Mouse (Mus musculus) lung, embryonic 15.5 days (tissue): ENCODE measurements around the gene Pla2g1b. TPM values are rescaled to one million over a fixed set of nuclear protein-coding genes. Genes with fewer than 3 reads are reported as not detected.
"Not testable (repeated sequence)": the region's sequence is repeated elsewhere in the genome, so short reads cannot be mapped to it uniquely, and the experiment has no call there.

Experiments used
- ATAC-seq: fragments of 200-750 bp; cut with Nextera tagmentation; 2 replicates; pipeline ENCODE4 v1.8.0; 2017; ENCODE audit warnings: moderate number of reproducible peaks, borderline replicate concordance; ENCODE audit not compliant: low FRiP score, low TSS enrichment; ENCODE audit errors: extremely low read depth
- H3K27ac ChIP-seq: fragments of 300-500 bp; sonication (generic); 2 replicates; pipeline ENCODE4 v1.5.1; 2015; ENCODE audit warnings: moderate library complexity, mild to moderate bottlenecking, inconsistent platforms
- H3K27me3 ChIP-seq: fragments of 300-500 bp; sonication (generic); 2 replicates; pipeline ENCODE4 v1.6.1; 2015; ENCODE audit warnings: inconsistent platforms
- H3K36me3 ChIP-seq: fragments of 300-500 bp; sonication (generic); 2 replicates; pipeline ENCODE4 v1.6.1; 2015; ENCODE audit warnings: inconsistent platforms
- H3K4me1 ChIP-seq: fragments of 300-500 bp; sonication (generic); 2 replicates; pipeline ENCODE4 v1.6.1; 2015; ENCODE audit warnings: inconsistent platforms
- H3K4me2 ChIP-seq: fragments of 300-500 bp; sonication (generic); 2 replicates; pipeline ENCODE4 v1.6.1; 2015; ENCODE audit warnings: inconsistent platforms, mild to moderate bottlenecking, moderate library complexity
- H3K4me3 ChIP-seq: fragments of 300-500 bp; sonication (generic); 2 replicates; pipeline ENCODE4 v1.5.1; 2015; ENCODE audit warnings: mild to moderate bottlenecking, inconsistent platforms
- H3K9ac ChIP-seq: fragments of 300-500 bp; sonication (generic); 2 replicates; pipeline ENCODE4 v1.6.1; 2015; ENCODE audit warnings: inconsistent platforms
- H3K9me3 ChIP-seq: fragments of 300-500 bp; sonication (generic); 2 replicates; pipeline ENCODE4 v1.6.1; 2016; ENCODE audit warnings: inconsistent platforms
- WGBS: fragments of 180-500 bp; shearing (Covaris S2); methylation state at CpG from one replicate; pipeline ENCODE4 v1.1.7; 2015; 5-methylcytosine and 5-hydroxymethylcytosine counted together
- polyA plus RNA-seq: library from polyadenylated mRNA; unstranded; fragments of >200 nt; fragmentation: Nextera tagmentation; extraction: Ambion mirVana; gene quantifications from 2 replicates; pipeline ENCODE4 v1.2.1, GENCODE M21; 2015

Pla2g1b gene
- polyA plus RNA-seq, 1 experiment from 2014 or later = 7.0 TPM

GRCm38 (mm10) chr5:115512375-115512774, 46.3 kb downstream of the Pla2g1b start:
- no peak for ATAC-seq
- Histone ChIP-seq H3K4me1 (peaks cover 56% of the 10 kb centered on the region), H3K27ac (no peak overlapping the region), H3K9me3 (no peaks in the 10 kb centered on the region), H3K4me2 (no peak overlapping the region), H3K9ac (no peak overlapping the region), H3K36me3 (no peaks in the 10 kb centered on the region), H3K4me3 (no peak overlapping the region), H3K27me3 (no peaks in the 10 kb centered on the region)
- 90% methylated on average over 7 of the region's 7 CpGs for WGBS

DNA sequence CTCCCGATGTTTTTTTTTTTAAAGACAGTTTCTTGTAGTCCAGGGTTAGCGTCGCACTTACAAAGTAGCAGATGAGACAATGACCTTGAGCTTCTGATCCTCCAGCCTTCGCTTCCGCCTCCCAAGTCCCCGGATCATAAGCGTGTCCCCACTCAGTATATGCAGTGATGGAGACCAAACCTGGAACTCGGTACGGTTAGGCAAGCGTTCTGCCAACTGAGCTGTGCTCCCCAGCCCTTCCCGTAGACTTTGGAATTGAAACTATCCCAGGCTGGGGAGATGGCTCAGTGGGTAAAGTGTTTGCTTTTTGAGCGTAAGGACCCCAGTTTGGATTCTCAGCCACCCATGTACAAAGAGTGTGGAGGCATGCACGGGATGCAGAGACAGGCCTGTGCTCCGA, 47.2 kb downstream of the Pla2g1b start:
- Histone ChIP-seq H3K9me3 (no peaks in the 10 kb centered on the region), H3K27me3 (no peaks in the 10 kb centered on the region), H3K36me3 (no peaks in the 10 kb centered on the region), H3K4me1 (peaks cover 47% of the 10 kb centered on the region), H3K9ac (no peak overlapping the region), H3K27ac (0 out of 2 replicates have a peak overlapping the region, but pooled peaks have one; percentile 96), H3K4me3 (no peak overlapping the region), H3K4me2 (no peak overlapping the region)
- no peak for ATAC-seq
- WGBS = 92% methylated on average over 14 of the region's 14 CpGs

GRCm38 (mm10) chr5:115513721-115514120, 47.7 kb downstream of the Pla2g1b start:
- no peak overlapping the region for H3K9ac ChIP-seq
- ATAC-seq = no peak

DNA sequence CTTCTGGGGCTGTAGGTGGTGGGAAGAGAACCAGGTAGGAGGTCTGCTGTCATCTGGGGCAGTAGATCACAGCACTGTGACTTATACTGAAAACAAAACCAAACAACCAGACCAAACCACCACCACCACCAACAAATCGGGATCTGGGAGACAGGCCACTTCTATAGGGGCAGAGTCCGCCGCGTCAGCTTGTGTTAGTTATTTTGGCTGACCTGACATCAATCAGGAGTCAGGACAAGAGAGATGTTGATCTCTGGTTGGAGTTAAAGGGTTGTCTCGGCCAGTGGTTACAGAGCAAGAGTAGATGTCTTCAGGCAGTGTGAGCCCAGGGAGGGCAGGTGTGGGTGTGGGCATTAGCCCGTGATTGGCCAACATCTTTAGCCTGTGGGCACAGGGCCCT, 48.3 kb downstream of the Pla2g1b start:
- ATAC-seq = 0 out of 2 replicates have a peak, but pooled peaks have one; percentile 9
- Histone ChIP-seq H3K4me2 (peak overlapping the region; percentile 55), H3K27me3 (no peaks in the 10 kb centered on the region), H3K36me3 (no peaks in the 10 kb centered on the region), H3K27ac (peak overlapping the region; percentile 96), H3K9me3 (no peaks in the 10 kb centered on the region), H3K4me3 (no peak overlapping the region), H3K4me1 (peaks cover 39% of the 10 kb centered on the region), H3K9ac (no peak overlapping the region)
- WGBS = 73% methylated on average over 6 of the region's 6 CpGs

More at GRCm38 (mm10) chr5:115513721-115514120, 47.7 kb downstream of the Pla2g1b start:
- no peaks in the 10 kb centered on the region for H3K27me3 ChIP-seq
- no peaks in the 10 kb centered on the region for H3K9me3 ChIP-seq
- H3K27ac ChIP-seq = peak overlapping the region; percentile 96
- peaks cover 42% of the 10 kb centered on the region for H3K4me1 ChIP-seq
- H3K4me2 ChIP-seq = no peak overlapping the region
- H3K4me3 ChIP-seq = no peak overlapping the region
- H3K36me3 ChIP-seq = no peaks in the 10 kb centered on the region
- WGBS = 92% methylated on average over 16 of the region's 16 CpGs

GRCm38 (mm10) chr5:115514896-115515587, 49.0 kb downstream of the Pla2g1b start:
- peak; percentile 75 for ATAC-seq
- H3K9me3 ChIP-seq = no peaks in the 10 kb centered on the region
- peaks cover 36% of the 10 kb centered on the region for H3K4me1 ChIP-seq
- H3K36me3 ChIP-seq = no peaks in the 10 kb centered on the region
- 0 out of 2 replicates have a peak overlapping the region, but pooled peaks have one; percentile 23 for H3K9ac ChIP-seq
- peak overlapping the region; percentile 55 for H3K4me2 ChIP-seq
- 21% methylated on average over 20 of the region's 20 CpGs for WGBS
- peak overlapping the region; percentile 96 for H3K27ac ChIP-seq
- no peaks in the 10 kb centered on the region for H3K27me3 ChIP-seq
- H3K4me3 ChIP-seq = peak overlapping the region; percentile 18

DNA sequence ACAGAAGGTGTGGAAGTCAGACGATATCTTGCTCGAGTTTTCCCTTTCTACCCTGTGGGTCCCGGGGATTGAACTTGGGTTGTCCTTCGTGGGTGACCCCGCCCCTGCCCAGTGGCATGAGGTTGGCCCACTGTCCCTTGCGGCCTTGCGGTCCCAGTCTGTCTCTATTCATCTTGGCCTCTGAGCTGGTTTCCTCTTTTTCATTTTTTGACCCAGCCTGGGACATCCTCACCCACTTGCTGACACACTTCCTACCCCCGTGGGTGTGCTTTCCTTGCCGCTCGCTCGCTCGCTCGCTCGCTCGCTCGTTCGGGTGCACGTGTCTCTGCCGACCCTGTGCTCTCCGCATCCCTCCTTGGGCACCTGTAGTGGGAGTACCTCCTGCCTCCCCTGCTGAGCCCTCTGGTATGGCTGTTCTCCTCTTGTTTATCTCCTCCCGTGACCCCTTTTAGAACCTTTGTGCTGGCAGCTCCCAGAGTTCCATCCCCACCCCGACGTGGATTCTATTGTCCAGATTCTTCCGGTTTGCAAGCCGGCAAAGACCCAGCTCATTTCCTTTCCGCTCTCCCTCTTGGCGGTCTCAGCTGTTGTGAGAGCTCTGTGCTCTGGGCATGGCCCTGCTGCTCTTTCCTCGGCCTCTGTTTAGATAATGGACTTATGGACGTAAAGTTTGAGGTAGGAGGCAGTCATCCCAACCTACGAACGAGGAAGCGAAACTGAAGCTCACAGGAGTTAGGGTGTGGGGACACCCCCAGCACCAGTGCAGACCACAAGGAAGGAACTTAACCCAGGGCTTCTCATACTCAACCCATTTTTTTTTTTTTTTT, 50.2 kb downstream of the Pla2g1b start:
- no peak overlapping the region for H3K4me3 ChIP-seq
- WGBS = 70% methylated on average over 32 of the region's 32 CpGs
- no peak overlapping the region for H3K9ac ChIP-seq
- peak overlapping the region; percentile 96 for H3K27ac ChIP-seq
- H3K4me2 ChIP-seq = peak overlapping the region; percentile 55
- H3K4me1 ChIP-seq = peaks cover 43% of the 10 kb centered on the region
- no peak for ATAC-seq
- H3K27me3 ChIP-seq = no peaks in the 10 kb centered on the region
- H3K36me3 ChIP-seq = no peaks in the 10 kb centered on the region
- H3K9me3 ChIP-seq = no peaks in the 10 kb centered on the region

GRCm38 (mm10) chr5:115516908-115517307, 50.8 kb downstream of the Pla2g1b start:
- no peak overlapping the region for H3K9ac ChIP-seq
- H3K4me1 ChIP-seq = peaks cover 49% of the 10 kb centered on the region
- 88% methylated on average over 7 of the region's 7 CpGs for WGBS
- peak overlapping the region; percentile 96 for H3K27ac ChIP-seq
- peak overlapping the region; percentile 55; the same call in 1 of the 2 replicates for H3K4me2 ChIP-seq
- no peaks in the 10 kb centered on the region for H3K36me3 ChIP-seq
- H3K9me3 ChIP-seq = no peaks in the 10 kb centered on the region
- H3K27me3 ChIP-seq = no peaks in the 10 kb centered on the region
- no peak overlapping the region for H3K4me3 ChIP-seq
- ATAC-seq = no peak

GRCm38 (mm10) chr5:115517501-115517900, 51.4 kb downstream of the Pla2g1b start:
- Histone ChIP-seq H3K9ac (no peak overlapping the region), H3K4me2 (no peak overlapping the region), H3K36me3 (no peaks in the 10 kb centered on the region), H3K27ac (0 out of 2 replicates have a peak overlapping the region, but pooled peaks have one; percentile 96), H3K27me3 (no peaks in the 10 kb centered on the region), H3K4me3 (no peak overlapping the region), H3K9me3 (no peaks in the 10 kb centered on the region), H3K4me1 (peaks cover 55% of the 10 kb centered on the region)
- no peak for ATAC-seq
- WGBS = 87% methylated on average over 9 of the region's 9 CpGs

DNA sequence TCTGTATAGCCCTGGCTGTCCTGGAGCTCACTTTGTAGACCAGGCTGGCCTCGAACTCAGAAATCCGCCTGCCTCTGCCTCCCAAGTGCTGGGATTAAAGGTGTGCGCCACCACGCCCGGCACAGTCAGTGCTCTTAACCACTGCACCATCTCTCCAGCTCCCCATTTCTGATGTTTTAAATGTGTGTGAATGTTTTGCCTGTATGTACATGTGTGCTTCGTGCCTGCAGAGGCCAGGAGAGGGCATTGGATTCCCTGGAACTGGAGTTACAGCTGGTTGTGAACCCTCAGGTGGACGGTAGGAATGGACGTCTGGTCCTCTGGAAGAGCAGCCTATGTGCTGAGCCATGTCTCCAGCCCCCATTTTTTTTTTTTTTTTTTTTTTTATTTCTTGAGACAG, 52.2 kb downstream of the Pla2g1b start:
- H3K4me2 ChIP-seq, H3K27ac ChIP-seq, ATAC-seq, H3K4me3 ChIP-seq, H3K36me3 ChIP-seq, H3K9me3 ChIP-seq, H3K27me3 ChIP-seq, H3K9ac ChIP-seq: not testable (repeated sequence)
- 91% methylated on average over 8 of the region's 8 CpGs for WGBS
- peaks cover 62% of the 10 kb centered on the region for H3K4me1 ChIP-seq

DNA sequence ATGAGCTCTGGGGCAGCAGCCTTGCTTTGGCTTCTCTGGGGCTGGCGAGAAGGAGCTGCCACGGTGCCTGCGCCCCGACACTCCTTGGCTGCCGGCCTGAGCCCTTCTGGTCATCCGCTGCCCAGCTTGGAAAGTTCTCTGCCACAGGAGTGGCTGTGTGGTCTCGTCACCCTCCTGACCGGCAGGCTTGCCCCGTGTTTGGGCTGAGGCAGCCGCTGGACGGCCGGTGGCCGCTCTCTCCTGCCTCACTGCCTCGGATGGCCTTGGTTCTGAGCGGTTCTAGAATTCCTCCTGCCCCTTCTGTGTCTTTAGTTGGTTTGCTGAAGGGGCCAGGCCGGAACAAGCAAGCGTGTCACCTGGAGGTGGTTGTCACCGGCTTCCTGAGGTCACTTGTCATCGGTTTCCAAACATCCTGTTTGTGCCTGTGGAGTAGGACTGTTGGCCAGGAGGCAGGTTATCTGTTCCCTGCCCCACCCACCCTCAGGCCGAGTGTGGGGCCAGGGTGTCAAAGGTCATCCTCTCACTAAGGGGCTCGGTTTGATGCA, 54.3 kb downstream of the Pla2g1b start:
- Histone ChIP-seq H3K27ac (peak overlapping the region; percentile 78), H3K9ac (no peak overlapping the region), H3K4me3 (0 out of 2 replicates have a peak overlapping the region, but pooled peaks have one; percentile 2), H3K36me3 (no peaks in the 10 kb centered on the region), H3K4me2 (peak overlapping the region; percentile 39), H3K4me1 (peaks cover 63% of the 10 kb centered on the region), H3K9me3 (no peaks in the 10 kb centered on the region), H3K27me3 (no peaks in the 10 kb centered on the region)
- 42% methylated on average over 21 of the region's 21 CpGs for WGBS
- ATAC-seq = no peak

DNA sequence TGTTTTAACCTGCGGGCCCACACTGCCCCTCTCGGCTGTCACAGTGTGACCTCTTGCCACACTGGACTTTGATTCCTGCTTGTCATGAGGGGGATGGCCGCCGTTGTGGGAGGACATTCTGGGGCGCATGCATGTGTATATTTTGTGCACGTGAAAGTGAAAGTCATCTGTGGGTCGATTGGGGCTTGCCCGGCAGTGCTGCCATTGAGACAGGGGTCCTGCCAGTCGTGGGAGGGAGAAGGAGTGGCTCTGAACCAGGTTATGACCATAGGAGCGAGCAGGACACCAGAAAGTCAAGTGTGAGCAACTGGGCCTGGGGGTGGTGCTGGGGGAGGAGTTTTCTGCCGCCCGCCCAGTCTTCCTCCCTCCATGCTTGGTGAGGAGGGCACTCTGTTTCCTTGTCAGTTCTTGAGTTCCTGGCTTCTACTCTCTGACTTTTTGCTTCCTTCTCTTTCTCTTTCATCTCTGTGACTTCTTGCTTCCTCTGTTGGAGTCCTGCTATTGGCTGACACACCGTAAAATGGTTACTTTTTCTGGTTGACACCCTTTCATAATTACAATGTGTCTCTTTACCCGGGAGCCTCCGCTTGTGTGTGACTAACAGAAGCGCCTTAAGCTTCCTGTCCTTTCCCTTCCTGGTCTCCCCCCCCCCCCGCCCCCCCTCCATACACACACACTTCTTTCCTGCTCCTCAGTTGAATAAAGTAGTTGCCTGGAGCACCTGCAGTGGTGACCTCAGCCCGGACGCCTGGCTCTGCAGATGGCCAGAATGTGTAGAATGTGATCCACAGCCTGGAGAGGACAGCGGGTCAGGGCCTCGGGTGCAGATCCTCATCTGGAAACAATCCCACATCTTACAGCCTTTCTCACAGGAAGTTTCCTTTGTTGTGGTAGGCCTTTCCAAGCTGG, 55.7 kb downstream of the Pla2g1b start:
- no peaks in the 10 kb centered on the region for H3K36me3 ChIP-seq
- ATAC-seq = peak; percentile 37; the same call in 1 of the 2 replicates
- H3K27ac ChIP-seq = peak overlapping the region; percentile 78
- H3K4me2 ChIP-seq = peak overlapping the region; percentile 31
- no peaks in the 10 kb centered on the region for H3K27me3 ChIP-seq
- H3K4me3 ChIP-seq = no peak overlapping the region
- H3K9me3 ChIP-seq = no peaks in the 10 kb centered on the region
- no peak overlapping the region for H3K9ac ChIP-seq
- WGBS = 38% methylated on average over 20 of the region's 21 CpGs
- H3K4me1 ChIP-seq = peaks cover 74% of the 10 kb centered on the region
